Mouse (Mus musculus) bone marrow, adult 2 months (tissue): ENCODE results near the gene Gm28557. TPM values are rescaled to one million over a fixed set of nuclear protein-coding genes. Genes with fewer than 3 reads are reported as not detected.

Experiments
- H3K27ac ChIP-seq: fragments of 200-500 bp; 2 replicates; pipeline ENCODE4 v1.5.1; 2012; ENCODE audit warnings: low read depth, mild to moderate bottlenecking, control low read depth, inconsistent platforms, low read length; ENCODE audit not compliant: control insufficient read depth, poor library complexity, insufficient read depth
- H3K4me1 ChIP-seq: fragments of 200-500 bp; 2 replicates; pipeline ENCODE4 v1.6.1; 2011; ENCODE audit warnings: low read length; ENCODE audit not compliant: control insufficient read depth, insufficient read depth
- H3K4me3 ChIP-seq: fragments of 200-500 bp; replicated peaks from 2 replicates; pipeline ENCODE3; 2011; ENCODE audit warnings: mild to moderate bottlenecking, low read depth, low read length, control low read depth; ENCODE audit not compliant: control insufficient read depth
- CTCF ChIP-seq: fragments of 200-500 bp; IDR thresholded peaks from 2 replicates; pipeline ENCODE4 v1.5.1; 2011; ENCODE audit warnings: low read length, control low read depth; ENCODE audit not compliant: control insufficient read depth, insufficient read depth
- POLR2A ChIP-seq: fragments of 200-500 bp; IDR thresholded peaks from 2 replicates; pipeline ENCODE4 v1.6.1; 2011; ENCODE audit warnings: low read depth, mild to moderate bottlenecking, control low read depth, low read length, borderline replicate concordance; ENCODE audit not compliant: control insufficient read depth
- WGBS: fragments of 180-500 bp; shearing (Covaris S2); methylation state at CpG from one replicate; pipeline ENCODE4 v1.1.7; 2018; 5-methylcytosine and 5-hydroxymethylcytosine counted together
- polyA plus RNA-seq: library from polyadenylated mRNA; stranded (reverse); fragments of >200 nt; gene quantifications from 2 replicates; pipeline ENCODE4 v1.2.4, GENCODE M21; 2011; ENCODE audit warnings: low replicate concordance; ENCODE audit not compliant: missing spikeins, insufficient read depth, insufficient read length

Gm28557 gene
- polyA plus RNA-seq, 1 experiment: not detected

DNA sequence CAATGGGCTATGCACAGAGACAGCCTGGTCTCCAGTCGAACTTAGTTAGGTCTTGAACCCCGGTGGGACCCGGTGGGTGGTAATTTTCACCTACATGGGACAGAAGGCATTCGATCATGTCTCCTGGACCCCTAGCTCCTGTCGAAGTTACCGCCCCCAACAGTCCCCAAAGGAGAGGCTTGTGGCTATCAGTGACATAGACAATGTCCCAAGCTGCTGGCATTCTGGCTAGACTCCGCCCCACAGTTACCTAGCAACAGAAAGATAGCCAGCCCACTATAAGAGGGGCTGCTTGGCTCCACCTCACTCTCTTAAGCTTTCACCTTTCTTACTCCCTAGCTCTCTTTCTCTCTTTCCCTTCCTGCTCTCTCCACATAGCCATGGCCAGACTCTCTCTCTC is 46.0 kb downstream of the Gm28557 start:
- TF ChIP-seq POLR2A (no peak), CTCF (no peak)
- no peak overlapping the region for H3K27ac ChIP-seq
- H3K4me3 ChIP-seq: no peak overlapping the region
- no peaks in the 10 kb centered on the region for H3K4me1 ChIP-seq
- 76% methylated on average over 7 of the region's 7 CpGs for WGBS

DNA sequence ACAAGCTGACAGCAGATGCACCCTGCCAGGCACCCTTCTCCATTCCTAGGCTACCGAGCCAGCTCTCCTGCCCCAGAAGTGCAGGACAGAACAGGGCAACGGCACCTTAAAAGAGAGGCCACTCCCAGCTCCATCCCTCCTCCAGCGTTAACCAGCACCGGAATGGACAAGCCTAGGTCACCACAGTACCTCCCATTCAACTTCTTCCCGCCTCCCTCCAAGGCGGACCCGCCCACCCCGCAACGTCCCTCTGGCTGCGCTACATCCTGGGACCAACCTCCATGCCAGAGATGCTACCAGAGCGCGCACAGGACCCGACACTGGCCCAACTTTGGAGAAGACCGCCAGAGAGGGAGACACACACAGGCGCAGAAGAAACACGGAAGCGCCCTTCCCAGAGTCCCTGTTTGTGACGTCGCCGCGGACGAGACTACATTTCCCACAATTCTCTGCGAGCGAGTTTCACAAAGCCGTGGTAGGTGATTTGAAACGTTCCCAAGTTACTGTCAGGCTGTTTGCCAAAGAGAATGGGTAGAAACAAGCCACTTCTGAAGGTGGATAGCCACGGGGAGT is 47.5 kb downstream of the Gm28557 start, which contains the start of gene Zfp712:
Zfp712 (minus strand) TSS at position 385 of the 573 bp plus-strand sequence.
- Histone ChIP-seq H3K27ac (peak within 1 kb of the TSS; percentile 77), H3K4me1 (no peaks in the 10 kb centered on the region), H3K4me3 (peak within 1 kb of the TSS; percentile 95)
- TF ChIP-seq CTCF (no peak), POLR2A (peak; percentile 27; the same call in 1 of the 2 replicates)
- WGBS: 0% methylated on average over 27 of the region's 27 CpGs

DNA sequence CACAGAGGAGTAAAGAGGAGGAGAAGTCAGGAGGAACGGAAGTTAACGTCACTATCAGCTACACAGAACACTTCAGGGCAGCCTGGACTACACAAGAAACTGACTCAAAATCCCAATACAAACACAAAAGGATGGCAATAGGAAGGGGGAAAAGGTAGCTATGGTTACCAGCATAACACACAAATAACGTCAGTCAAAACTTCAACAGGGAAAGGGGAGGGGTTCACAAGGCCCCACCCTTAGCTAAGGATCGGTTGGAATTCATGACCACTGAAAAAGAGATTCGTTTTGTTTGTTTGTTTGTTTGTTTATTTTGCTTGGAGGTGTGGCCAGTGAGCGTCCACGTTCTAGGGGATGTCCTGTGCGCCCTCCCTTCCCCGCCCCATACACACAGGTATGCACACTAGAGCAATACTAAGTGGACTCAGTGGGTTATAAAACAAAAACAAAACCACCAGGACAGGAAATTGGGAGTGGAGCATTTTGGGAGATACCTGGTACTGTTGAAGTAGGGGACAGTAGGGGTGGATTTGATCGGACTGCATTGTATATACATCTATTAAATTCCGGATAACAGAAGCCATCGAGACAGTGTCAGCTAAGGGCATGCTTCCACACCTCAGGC is 48.1 kb downstream of the Gm28557 start:
- WGBS: 10% methylated on average over 12 of the region's 12 CpGs
- Histone ChIP-seq H3K4me3 (peak overlapping the region; percentile 95), H3K4me1 (no peaks in the 10 kb centered on the region), H3K27ac (peak overlapping the region; percentile 77; the same call in 1 of the 2 replicates)
- TF ChIP-seq CTCF (no peak), POLR2A (no peak)

Other genes starting within 250 kb of the Gm28557 start
- gene Gm10767, start 203.7 kb downstream of the Gm28557 start, polyA plus RNA-seq: not detected in 2 replicates
- 0.42 and 0.49 TPM in 2 replicates for gene Zfp712, start 47.4 kb downstream of the Gm28557 start, polyA plus RNA-seq
- gene Zfp708, start 10.6 kb downstream of the Gm28557 start, polyA plus RNA-seq: not detected in 2 replicates
- gene Rslcan18, start 7.7 kb upstream of the Gm28557 start, polyA plus RNA-seq: 0.47 and 0.79 TPM in 2 replicates
- 0.57 TPM in 1 of 2 replicates, not detected in the other for gene Zfp759, start 13.1 kb upstream of the Gm28557 start, polyA plus RNA-seq
- gene Rsl1, start 64.6 kb upstream of the Gm28557 start, polyA plus RNA-seq: 3.2 TPM in 1 of 2 replicates, not detected in the other
- 0.75 TPM in 1 of 2 replicates, not detected in the other for gene Zfp455, start 85.9 kb upstream of the Gm28557 start, polyA plus RNA-seq
- gene Zfp458, start 169.9 kb upstream of the Gm28557 start, polyA plus RNA-seq: 0.70 and 0.97 TPM in 2 replicates
- gene Zfp457, start 197.9 kb upstream of the Gm28557 start, polyA plus RNA-seq: 3.0 TPM in 1 of 2 replicates, not detected in the other
- gene Zfp595, start 224.0 kb upstream of the Gm28557 start, polyA plus RNA-seq: 1.7 and 2.1 TPM in 2 replicates